Mouse (Mus musculus) cerebellum, adult 2 months (tissue): ENCODE results near the gene Tmem161b.

Experiments
- CTCF ChIP-seq: fragments of 200-500 bp; IDR thresholded peaks from 2 replicates; pipeline ENCODE4 v1.5.1; 2011; ENCODE audit warnings: low read depth, mild to moderate bottlenecking, control low read depth, low read length, moderate library complexity, borderline replicate concordance; ENCODE audit not compliant: insufficient read depth
- POLR2A ChIP-seq: fragments of 200-500 bp; IDR thresholded peaks from 2 replicates; pipeline ENCODE4 v1.6.1; 2011; ENCODE audit warnings: low read length, control low read depth, borderline replicate concordance; ENCODE audit not compliant: insufficient read depth

GRCm38 (mm10) chr13:84255047-84255446 lies 33.0 kb downstream of the Tmem161b start:
- no peak for TF ChIP-seq POLR2A
- TF ChIP-seq CTCF = no peak
